Mouse (Mus musculus) megakaryocyte-erythroid progenitor cell, adult 5 weeks (primary cell): Measurements from ENCODE around the gene Tmtc3. TPM values are rescaled to one million over a fixed set of nuclear protein-coding genes. Genes with fewer than 3 reads are reported as not detected.

Experiments used
- polyA plus RNA-seq: library from polyadenylated mRNA; stranded (reverse); fragments of >175 nt; gene quantifications from 2 replicates; pipeline ENCODE4 v1.2.3, GENCODE M21; 2012

Gene Tmtc3
- polyA plus RNA-seq: 3.2 and 4.2 TPM in 2 replicates

GRCm38 (mm10) chr10:100487097-100487978 is at the start of gene Tmtc3, which contains the start of gene Cep290:
Gene Tmtc3, minus strand, starts transcription at chr10:100487350.
Gene Cep290, plus strand, starts transcription at chr10:100487558.

Other genes with a start within 250 kb of the Tmtc3 start
- gene Gm4301, start 151.7 kb downstream of the Tmtc3 start, polyA plus RNA-seq: not detected in 2 replicates
- not detected in 2 replicates for gene Gm4302, start 146.5 kb downstream of the Tmtc3 start, polyA plus RNA-seq
- not detected in 2 replicates for gene Gm4303, start 141.4 kb downstream of the Tmtc3 start, polyA plus RNA-seq
- not detected in 2 replicates for gene Gm4305, start 136.3 kb downstream of the Tmtc3 start, polyA plus RNA-seq
- gene Gm4307, start 126.0 kb downstream of the Tmtc3 start, polyA plus RNA-seq: not detected in 2 replicates
- gene Gm4312, start 104.8 kb downstream of the Tmtc3 start, polyA plus RNA-seq: not detected in 2 replicates
- gene Cep290, start 208 bp upstream of the Tmtc3 start, polyA plus RNA-seq: 0.43 and 1.1 TPM in 2 replicates
- 2.0 and 3.2 TPM in 2 replicates for gene 4930430F08Rik, start 103.1 kb upstream of the Tmtc3 start, polyA plus RNA-seq
- not detected in 2 replicates for gene 1700017N19Rik, start 103.1 kb upstream of the Tmtc3 start, polyA plus RNA-seq